Mouse (Mus musculus) brain, embryonic 14.5 days (tissue): Measurements from ENCODE around the gene Pafah1b3.

Experiments used
- CTCF ChIP-seq: fragments of 200-500 bp; IDR thresholded peaks from 2 replicates; pipeline ENCODE4 v1.5.1; 2012; ENCODE audit warnings: inconsistent platforms, mild to moderate bottlenecking, moderate library complexity, borderline replicate concordance; ENCODE audit not compliant: insufficient read depth, insufficient read length; ENCODE audit errors: extremely low read depth
- POLR2A ChIP-seq: fragments of 200-500 bp; IDR thresholded peaks from 2 replicates; pipeline ENCODE4 v1.6.1; 2012; ENCODE audit warnings: mild to moderate bottlenecking, inconsistent platforms, borderline replicate concordance; ENCODE audit not compliant: poor library complexity, insufficient read depth, insufficient read length, severe bottlenecking; ENCODE audit errors: extremely low read depth

GRCm38 (mm10) chr7:25248018-25248647, 49.7 kb downstream of the Pafah1b3 start:
- TF ChIP-seq CTCF: no peak
- TF ChIP-seq POLR2A: no peak
